Mouse (Mus musculus): ENCODE results near the gene Mettl13. TPM values are rescaled to one million over a fixed set of nuclear protein-coding genes. Genes with fewer than 3 reads are reported as not detected.

Mettl13 gene
- polyA plus RNA-seq, 1 experiment from 2014 or later: 15.1 TPM

GRCm38 (mm10) chr1:162531584-162531983 is 16.8 kb downstream of the Mettl13 start:
- Histone ChIP-seq H3K36me3 (peaks cover 50% of the 10 kb centered on the region), H3K27me3 (replicated peaks) (no peaks in the 10 kb centered on the region), H3K9ac (no peak overlapping the region), H3K4me3 (no peak overlapping the region), H3K9me3 (replicated peaks) (peaks cover 7% of the 10 kb centered on the region), H3K4me1 (replicated peaks) (no peaks in the 10 kb centered on the region), H3K4me2 (no peak overlapping the region), H3K27ac (ENCODE audit: poor library complexity, severe bottlenecking) (no peak overlapping the region)
- 71% methylated on average over 4 of the region's 4 CpGs for WGBS
- no peak for ATAC-seq (ENCODE audit: insufficient number of reproducible peaks, low FRiP score)

- ATAC-seq (ENCODE audit: insufficient number of reproducible peaks, low FRiP score): no peak
- 83% methylated on average over 1 of the region's 1 CpGs for WGBS
- no peak overlapping the region for H3K27ac ChIP-seq (ENCODE audit: poor library complexity, severe bottlenecking)
- peaks cover 40% of the 10 kb centered on the region for H3K36me3 ChIP-seq
- H3K4me1 ChIP-seq (replicated peaks): no peaks in the 10 kb centered on the region
- no peak overlapping the region for H3K4me3 ChIP-seq
- H3K9ac ChIP-seq: no peak overlapping the region
- H3K4me2 ChIP-seq: no peak overlapping the region
- no peaks in the 10 kb centered on the region for H3K27me3 ChIP-seq (replicated peaks)
- H3K9me3 ChIP-seq (replicated peaks): peaks cover 7% of the 10 kb centered on the region
These were observed 17.7 kb downstream of the Mettl13 start for GRCm38 (mm10) chr1:162530666-162531065.

- H3K9ac ChIP-seq: no peak overlapping the region
- peaks cover 7% of the 10 kb centered on the region for H3K9me3 ChIP-seq (replicated peaks)
- no peak overlapping the region for H3K27ac ChIP-seq (ENCODE audit: poor library complexity, severe bottlenecking)
- no peak overlapping the region for H3K4me3 ChIP-seq
- peaks cover 30% of the 10 kb centered on the region for H3K36me3 ChIP-seq
- H3K27me3 ChIP-seq (replicated peaks): no peaks in the 10 kb centered on the region
- no peak for ATAC-seq (ENCODE audit: insufficient number of reproducible peaks, low FRiP score)
- no peak overlapping the region for H3K4me2 ChIP-seq
- WGBS: 40% methylated on average over 2 of the region's 2 CpGs
- H3K4me1 ChIP-seq (replicated peaks): no peaks in the 10 kb centered on the region
These were observed 18.7 kb downstream of the Mettl13 start for GRCm38 (mm10) chr1:162529651-162530050.

GRCm38 (mm10) chr1:162515116-162515515 is 33.2 kb downstream of the Mettl13 start:
- WGBS: 72% methylated on average over 1 of the region's 1 CpGs
- H3K27me3 ChIP-seq (replicated peaks): no peaks in the 10 kb centered on the region
- no peak overlapping the region for H3K27ac ChIP-seq (ENCODE audit: poor library complexity, severe bottlenecking)
- no peak overlapping the region for H3K4me2 ChIP-seq
- no peaks in the 10 kb centered on the region for H3K4me1 ChIP-seq (replicated peaks)
- H3K4me3 ChIP-seq: no peak overlapping the region
- no peak overlapping the region for H3K9ac ChIP-seq
- H3K36me3 ChIP-seq: no peaks in the 10 kb centered on the region
- no peak for ATAC-seq (ENCODE audit: insufficient number of reproducible peaks, low FRiP score)
- no peaks in the 10 kb centered on the region for H3K9me3 ChIP-seq (replicated peaks)

GRCm38 (mm10) chr1:162510013-162510356 is 38.4 kb downstream of the Mettl13 start:
- ATAC-seq (ENCODE audit: insufficient number of reproducible peaks, low FRiP score): no peak
- H3K4me2 ChIP-seq: 0 out of 2 replicates have a peak overlapping the region, but pooled peaks have one; percentile 36
- H3K4me3 ChIP-seq: no peak overlapping the region
- no peaks in the 10 kb centered on the region for H3K27me3 ChIP-seq (replicated peaks)
- peaks cover 15% of the 10 kb centered on the region for H3K4me1 ChIP-seq (replicated peaks)
- H3K27ac ChIP-seq (ENCODE audit: poor library complexity, severe bottlenecking): no peak overlapping the region
- no peak overlapping the region for H3K9ac ChIP-seq
- WGBS: 50% methylated on average over 2 of the region's 2 CpGs
- H3K9me3 ChIP-seq (replicated peaks): no peaks in the 10 kb centered on the region
- H3K36me3 ChIP-seq: no peaks in the 10 kb centered on the region

GRCm38 (mm10) chr1:162509329-162510012 is 38.9 kb downstream of the Mettl13 start:
- H3K27ac ChIP-seq (ENCODE audit: poor library complexity, severe bottlenecking): no peak overlapping the region
- H3K4me2 ChIP-seq: peak overlapping the region; percentile 36
- WGBS: 20% methylated on average over 12 of the region's 12 CpGs

GRCm38 (mm10) chr1:162508211-162509005 is 39.9 kb downstream of the Mettl13 start:
- Histone ChIP-seq H3K9me3 (replicated peaks) (no peaks in the 10 kb centered on the region), H3K4me2 (no peak overlapping the region), H3K27ac (ENCODE audit: poor library complexity, severe bottlenecking) (no peak overlapping the region), H3K27me3 (replicated peaks) (no peaks in the 10 kb centered on the region), H3K36me3 (no peaks in the 10 kb centered on the region), H3K9ac (no peak overlapping the region), H3K4me1 (replicated peaks) (peaks cover 15% of the 10 kb centered on the region), H3K4me3 (no peak overlapping the region)
- 57% methylated on average over 4 of the region's 4 CpGs for WGBS
- no peak for ATAC-seq (ENCODE audit: insufficient number of reproducible peaks, low FRiP score)

More at GRCm38 (mm10) chr1:162509329-162510012, 38.9 kb downstream of the Mettl13 start:
- no peak overlapping the region for H3K4me3 ChIP-seq
- peaks cover 15% of the 10 kb centered on the region for H3K4me1 ChIP-seq (replicated peaks)
- no peaks in the 10 kb centered on the region for H3K27me3 ChIP-seq (replicated peaks)
- no peak; the same call in 1 of the 2 replicates for ATAC-seq (ENCODE audit: insufficient number of reproducible peaks, low FRiP score)
- no peaks in the 10 kb centered on the region for H3K36me3 ChIP-seq
- H3K9ac ChIP-seq: no peak overlapping the region
- H3K9me3 ChIP-seq (replicated peaks): no peaks in the 10 kb centered on the region

GRCm38 (mm10) chr1:162506516-162506915 is 41.8 kb downstream of the Mettl13 start:
- Histone ChIP-seq H3K4me1 (replicated peaks) (peaks cover 15% of the 10 kb centered on the region), H3K9me3 (replicated peaks) (no peaks in the 10 kb centered on the region), H3K36me3 (no peaks in the 10 kb centered on the region), H3K4me3 (no peak overlapping the region), H3K27me3 (replicated peaks) (no peaks in the 10 kb centered on the region), H3K4me2 (no peak overlapping the region), H3K27ac (ENCODE audit: poor library complexity, severe bottlenecking) (no peak overlapping the region), H3K9ac (no peak overlapping the region)
- 83% methylated on average over 4 of the region's 4 CpGs for WGBS
- ATAC-seq (ENCODE audit: insufficient number of reproducible peaks, low FRiP score): no peak

GRCm38 (mm10) chr1:162505649-162506048 is 42.7 kb downstream of the Mettl13 start:
- no peaks in the 10 kb centered on the region for H3K36me3 ChIP-seq
- no peak for ATAC-seq (ENCODE audit: insufficient number of reproducible peaks, low FRiP score)
- no peak overlapping the region for H3K4me3 ChIP-seq
- no peaks in the 10 kb centered on the region for H3K27me3 ChIP-seq (replicated peaks)
- H3K4me1 ChIP-seq (replicated peaks): peaks cover 15% of the 10 kb centered on the region
- H3K27ac ChIP-seq (ENCODE audit: poor library complexity, severe bottlenecking): no peak overlapping the region
- no peak overlapping the region for H3K4me2 ChIP-seq
- no peak overlapping the region for H3K9ac ChIP-seq
- no peaks in the 10 kb centered on the region for H3K9me3 ChIP-seq (replicated peaks)
- WGBS: 76% methylated on average over 6 of the region's 6 CpGs
